Mouse (Mus musculus) heart, adult 8-10 months (tissue): ENCODE data around the gene Cep112. TPM values are rescaled to one million over a fixed set of nuclear protein-coding genes. Genes with fewer than 3 reads are reported as not detected.

Experiments used
- DNase-seq: peaks from one replicate; pipeline ENCODE4 v3.0.0; 2022; ENCODE audit warnings: low spot score
- total RNA-seq, 4 experiments: library from RNA; stranded (reverse); gene quantifications; 2 replicates each; pipeline ENCODE4 v1.2.4; 2022

Cep112 gene
- total RNA-seq, 4 experiments from 2014 or later: 9.3 to 12.4 (median 11.4) TPM

GRCm38 (mm10) chr11:108447148-108447547 lies 22.2 kb downstream of the Cep112 start:
- DNase-seq: no peak

- peak; percentile 73 for DNase-seq
Observed at GRCm38 (mm10) chr11:108449811-108450210, 24.8 kb downstream of the Cep112 start.

GRCm38 (mm10) chr11:108459599-108459998 lies 34.6 kb downstream of the Cep112 start:
- no peak for DNase-seq

- DNase-seq: peak; percentile 2
Observed at GRCm38 (mm10) chr11:108464138-108464537, 39.1 kb downstream of the Cep112 start.

- no peak for DNase-seq
Observed at GRCm38 (mm10) chr11:108464715-108465301, 39.8 kb downstream of the Cep112 start.

DNA sequence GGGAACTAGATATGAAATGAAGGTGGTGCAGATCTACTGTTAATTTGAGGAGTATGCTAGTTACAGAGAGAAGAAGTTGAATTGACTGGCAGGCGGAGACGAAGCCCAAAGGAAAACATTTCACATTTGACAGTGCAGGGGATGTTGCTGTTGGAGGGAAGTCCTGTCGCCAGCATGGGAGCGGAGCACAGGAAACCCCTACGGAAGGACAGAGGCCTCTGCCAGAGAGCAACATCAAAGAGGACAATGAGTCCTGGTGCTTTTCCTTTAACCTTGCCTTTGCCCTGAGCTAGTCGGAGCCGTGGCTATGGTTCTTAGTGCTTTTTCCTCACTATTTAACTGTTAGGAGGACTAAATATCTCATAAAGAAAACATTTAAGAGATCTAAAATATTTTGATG lies 50.7 kb downstream of the Cep112 start:
- peak; percentile 16 for DNase-seq

- DNase-seq: no peak
Observed at GRCm38 (mm10) chr11:108476226-108476625, 51.2 kb downstream of the Cep112 start.

DNA sequence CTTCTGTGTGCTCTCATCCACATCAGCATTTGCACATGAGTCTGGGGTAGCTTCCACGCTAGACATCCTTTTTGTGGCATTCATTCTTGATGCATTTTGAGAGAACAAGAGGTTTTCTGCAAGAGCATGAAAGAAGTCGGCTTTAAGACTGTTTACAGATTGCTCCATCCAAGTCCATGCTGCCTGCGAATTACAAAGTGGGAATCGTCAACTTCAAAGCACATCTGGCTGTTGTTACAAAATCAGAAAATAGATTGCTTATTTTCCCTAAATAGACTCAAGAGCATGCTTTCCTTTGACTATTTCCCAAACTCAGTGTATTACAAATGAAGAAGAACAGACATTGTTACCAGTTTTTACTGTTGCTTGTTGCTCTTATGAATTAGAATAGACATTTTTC lies 59.0 kb downstream of the Cep112 start:
- no peak for DNase-seq

GRCm38 (mm10) chr11:108488256-108488655 lies 63.3 kb downstream of the Cep112 start:
- no peak for DNase-seq

DNA sequence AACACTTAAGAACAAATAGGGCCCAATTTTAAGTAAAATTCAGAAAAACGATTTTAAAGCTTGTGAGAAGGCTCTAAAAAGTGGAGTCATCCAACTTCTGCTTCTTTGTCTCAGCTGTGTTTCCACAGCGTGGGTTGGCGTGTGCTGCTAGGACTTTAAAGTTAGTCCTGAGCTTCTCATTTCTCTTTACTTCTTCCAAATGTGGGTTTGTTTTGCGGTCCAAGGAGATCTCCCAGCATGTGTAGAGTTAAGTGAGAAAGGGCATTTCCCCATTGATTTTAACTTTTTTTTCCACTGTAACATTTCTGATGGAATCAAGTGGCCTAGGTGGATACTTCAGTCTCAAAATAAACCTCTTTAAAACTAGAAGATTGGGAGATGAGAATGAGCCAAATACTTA lies 64.9 kb downstream of the Cep112 start:
- no peak for DNase-seq

DNA sequence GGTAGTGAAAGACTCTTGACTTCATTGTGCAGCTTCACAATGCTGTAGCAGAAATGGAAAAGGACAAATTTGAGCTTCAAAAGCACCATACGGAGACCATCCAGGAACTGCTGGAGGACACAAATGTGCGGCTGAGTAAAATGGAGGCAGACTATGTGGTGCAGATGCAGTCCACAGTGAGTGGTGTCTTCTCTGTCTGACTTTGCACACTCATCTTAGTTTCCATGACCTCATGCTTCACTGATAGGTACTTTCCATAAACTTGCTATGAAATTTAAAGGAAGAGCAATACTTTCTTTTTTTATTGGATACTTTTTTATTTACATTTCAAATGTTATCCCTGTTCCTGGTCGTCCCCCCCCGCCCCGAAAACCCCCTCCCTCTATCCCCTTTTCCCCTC lies 83.2 kb downstream of the Cep112 start:
- no peak for DNase-seq

DNA sequence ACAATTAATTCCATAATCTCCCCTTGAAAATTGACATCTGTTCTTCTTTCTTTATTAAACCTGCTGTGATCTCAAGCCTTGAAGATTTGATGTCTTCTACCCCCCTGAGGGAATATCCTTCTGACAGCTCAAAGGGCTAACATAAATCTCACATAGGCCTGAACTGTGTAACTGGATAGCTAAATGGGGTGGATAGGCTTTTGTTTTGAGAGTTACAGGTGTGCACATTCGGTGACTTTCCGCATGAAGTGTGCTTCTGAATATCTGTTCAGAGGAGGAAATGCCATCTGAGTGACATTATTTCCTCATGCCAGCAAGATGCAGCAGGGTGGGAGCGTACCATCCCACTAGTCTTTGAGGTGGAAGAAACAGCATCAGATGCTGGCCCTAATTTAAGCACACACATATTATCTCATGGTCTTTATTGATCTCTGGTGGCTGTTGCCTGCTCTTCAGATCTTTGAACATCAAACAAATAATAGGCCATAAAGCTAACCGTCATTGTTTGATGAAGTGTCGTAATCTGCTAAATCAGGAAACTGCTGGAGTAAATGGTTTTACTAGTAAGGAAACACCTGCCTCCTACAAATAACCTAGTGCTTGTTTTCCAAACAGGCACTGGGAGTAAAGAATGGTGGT lies 102.9 kb downstream of the Cep112 start:
- DNase-seq: no peak

DNA sequence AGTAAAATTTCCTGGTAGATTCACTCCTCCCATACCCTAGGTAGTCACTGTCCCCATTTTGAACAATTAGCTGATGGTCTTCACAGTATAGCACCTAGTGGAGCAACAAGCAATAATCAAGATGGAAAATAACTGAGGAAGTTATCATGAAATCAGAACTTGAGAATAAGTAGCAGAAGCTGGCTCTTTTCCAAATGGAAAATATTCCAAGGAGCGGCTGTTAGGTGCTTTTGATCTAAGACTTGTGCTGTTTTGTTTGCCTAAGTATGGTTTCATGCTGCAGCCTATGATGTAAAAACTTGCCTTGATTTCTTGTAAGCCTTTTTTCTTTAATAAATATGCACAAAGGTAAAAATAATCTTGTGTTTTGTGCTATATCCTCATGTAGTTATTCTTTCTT lies 107.9 kb downstream of the Cep112 start:
- no peak for DNase-seq

DNA sequence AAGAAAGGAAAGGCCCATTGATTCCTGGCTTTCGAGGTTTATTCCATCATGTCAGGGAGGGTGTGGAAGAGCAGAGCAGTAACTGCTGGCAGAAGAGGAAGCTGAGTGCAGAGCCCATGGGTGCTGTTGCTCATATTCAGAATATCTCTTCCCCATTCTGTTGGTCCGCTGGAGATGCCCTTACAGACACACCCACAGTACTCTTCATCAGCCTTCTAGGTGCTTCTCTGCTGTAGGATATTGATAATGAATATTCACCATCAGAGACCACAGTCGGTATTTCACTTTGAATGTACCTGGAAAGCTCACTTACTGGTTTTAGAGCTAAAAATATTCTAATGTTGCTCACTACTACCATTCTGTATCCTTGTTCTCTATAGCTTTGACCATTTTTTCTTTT lies 109.0 kb downstream of the Cep112 start:
- DNase-seq: no peak

DNA sequence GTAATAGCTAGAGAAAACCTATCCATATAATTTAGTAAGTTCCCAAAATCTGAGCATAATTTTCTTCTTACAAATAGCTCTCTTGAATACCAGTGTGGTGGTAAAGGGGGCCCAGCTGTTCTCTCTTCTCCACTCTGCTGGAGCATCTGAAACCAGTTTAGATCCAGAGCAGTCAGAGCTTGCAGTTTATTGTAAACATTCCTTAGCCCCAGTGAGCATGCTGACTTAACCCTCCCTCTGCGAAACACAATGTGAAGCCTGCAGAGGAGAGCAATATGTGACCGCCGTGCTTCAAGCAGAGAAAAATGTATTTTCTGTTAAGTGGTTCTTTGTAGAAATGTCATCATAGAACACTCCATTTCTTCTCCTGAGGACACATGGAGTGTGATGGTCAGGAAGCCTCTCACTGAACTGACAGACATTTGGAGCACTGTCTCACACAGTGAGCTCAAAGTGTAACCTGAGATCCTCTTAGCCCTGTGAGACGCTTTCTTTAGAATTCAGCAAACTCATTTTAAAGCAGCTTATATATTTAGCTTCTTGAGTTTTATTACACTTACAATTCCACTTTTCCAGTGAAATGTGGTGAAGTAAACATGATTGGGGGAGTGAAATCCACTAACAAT lies 128.1 kb downstream of the Cep112 start:
- DNase-seq: no peak

GRCm38 (mm10) chr11:108553881-108554280 lies 128.9 kb downstream of the Cep112 start:
- DNase-seq: no peak

DNA sequence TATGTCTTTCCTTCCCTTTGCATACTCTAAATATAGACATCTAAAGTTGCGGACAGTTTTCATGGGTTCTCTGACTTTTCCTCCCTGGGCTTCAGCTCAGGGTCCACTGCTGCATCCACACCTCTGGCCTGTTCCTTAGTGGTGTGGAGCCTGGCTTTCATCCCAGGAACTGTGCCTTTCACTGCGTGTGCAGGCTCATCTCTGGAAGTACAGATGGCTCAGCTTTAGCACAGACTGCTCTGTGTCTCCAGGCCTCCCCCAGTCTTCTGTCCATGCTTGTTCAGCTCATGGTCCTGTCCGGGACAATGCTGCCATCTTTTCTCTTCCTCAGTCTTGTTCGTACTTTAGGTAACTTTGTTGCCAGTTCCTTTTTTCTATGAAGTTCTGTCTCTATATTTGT lies 133.6 kb downstream of the Cep112 start:
- DNase-seq: no peak

GRCm38 (mm10) chr11:108559506-108559905 lies 134.5 kb downstream of the Cep112 start:
- DNase-seq: no peak

DNA sequence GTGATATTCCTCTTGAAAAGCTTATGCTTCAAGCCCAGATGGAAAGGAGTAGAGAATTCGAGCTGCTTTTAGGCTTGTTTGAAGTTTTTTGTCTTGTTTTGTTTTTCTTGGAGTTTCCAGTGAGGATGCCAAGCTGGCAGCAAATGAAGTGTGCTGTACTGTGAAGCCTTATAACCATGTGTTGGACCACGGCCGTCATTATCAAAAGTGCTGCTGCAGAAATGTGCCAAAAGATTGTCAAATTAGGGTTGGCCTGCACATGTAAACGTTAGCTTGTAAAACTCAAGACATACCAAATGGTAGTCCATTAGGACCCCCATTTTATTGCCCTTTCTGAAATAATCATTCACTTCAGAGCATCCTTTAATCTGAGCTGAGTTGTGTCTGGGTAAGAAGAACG lies 137.1 kb downstream of the Cep112 start:
- no peak for DNase-seq

DNA sequence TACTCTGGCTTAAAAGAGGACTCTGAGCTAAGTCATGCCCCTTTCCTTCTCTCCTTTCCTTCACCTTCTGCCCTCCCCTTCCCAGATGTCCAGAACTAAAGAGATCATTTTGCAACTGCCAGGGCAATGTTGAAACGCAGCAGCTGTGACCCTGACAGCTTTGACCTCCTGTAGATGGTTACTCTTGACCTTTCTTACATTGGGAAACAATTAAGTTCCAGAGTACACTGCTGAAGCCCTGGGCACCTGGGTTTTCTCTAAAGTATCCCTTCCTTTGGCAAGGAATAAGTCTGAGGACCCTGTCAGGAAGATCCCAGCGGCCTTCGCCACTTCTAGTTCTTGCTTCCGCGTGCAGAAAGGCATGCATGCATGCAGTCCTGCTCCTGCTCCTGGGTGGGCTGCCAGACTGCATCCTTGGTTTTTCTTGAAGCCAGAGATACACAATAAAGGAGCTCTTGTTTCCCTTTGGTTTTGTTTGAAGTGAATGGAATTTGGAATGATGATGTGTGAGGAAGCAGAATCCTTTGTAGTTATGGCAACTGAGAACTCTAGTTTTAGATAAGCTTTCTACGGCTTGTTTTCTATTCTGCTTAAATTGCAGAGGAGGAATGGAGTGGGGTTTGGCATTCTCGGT lies 161.7 kb downstream of the Cep112 start:
- no peak for DNase-seq

DNA sequence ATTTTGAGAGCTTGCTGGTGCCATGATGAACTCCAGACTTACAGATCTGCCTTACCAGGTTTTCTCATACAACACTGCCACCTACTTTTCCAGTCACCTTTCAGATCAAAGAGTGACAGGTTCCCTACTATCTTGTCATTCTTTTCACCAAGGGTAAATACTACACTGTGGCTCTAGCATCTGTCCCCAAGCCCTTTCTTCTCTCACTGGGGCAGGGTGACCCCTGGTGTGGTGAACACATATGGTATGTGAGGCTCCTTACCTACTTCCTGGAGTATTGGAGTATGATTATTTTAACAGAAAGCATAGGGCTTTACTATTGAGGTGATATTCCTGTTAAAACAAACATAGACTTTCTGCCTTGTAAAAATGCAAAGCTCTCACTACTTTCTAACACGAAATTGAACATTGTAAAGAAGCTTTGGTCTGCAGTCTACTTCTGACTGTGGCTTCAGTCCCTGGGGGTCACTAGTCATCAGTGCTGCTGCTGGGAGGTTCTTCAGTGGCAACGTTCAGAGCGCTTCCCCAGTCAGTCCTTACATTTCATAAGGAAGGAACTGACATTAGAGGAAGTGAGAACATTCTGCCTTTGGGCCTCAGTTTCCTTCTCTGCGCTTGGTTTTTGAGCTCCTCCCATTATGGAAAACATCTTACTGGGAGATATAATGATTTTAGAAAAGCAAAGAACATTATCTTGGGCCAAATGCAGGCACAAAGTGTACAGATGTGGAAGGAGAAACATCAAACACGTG lies 168.4 kb downstream of the Cep112 start:
- no peak for DNase-seq

DNA sequence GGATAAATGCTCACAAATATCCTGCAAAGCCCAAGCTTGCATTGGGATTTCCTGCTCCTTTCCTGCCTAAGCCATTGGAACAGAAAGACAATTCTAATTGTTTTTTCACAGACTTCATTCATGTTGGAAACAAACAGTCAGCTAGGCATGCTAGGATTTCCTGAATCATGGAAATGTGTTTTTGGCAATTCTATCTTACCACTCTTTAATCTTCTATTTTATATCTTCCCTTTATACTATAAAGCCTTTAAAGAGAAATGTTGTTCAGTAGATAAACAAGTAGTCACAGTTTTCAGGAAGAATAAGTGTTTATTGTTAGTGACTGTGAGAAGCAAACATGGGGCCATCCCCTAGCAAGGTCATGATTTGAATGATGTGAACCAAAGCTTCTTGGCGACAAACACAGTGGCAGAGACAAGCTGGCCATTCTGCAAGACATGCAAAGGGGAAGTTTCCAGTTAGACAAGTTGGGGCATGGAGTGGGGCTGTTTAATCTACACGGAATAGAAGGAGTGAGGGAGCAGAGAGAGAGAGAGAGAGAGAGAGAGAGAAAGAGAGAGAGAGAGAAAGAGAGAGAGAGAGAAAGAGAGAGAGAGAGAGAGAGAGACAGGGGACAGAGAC lies 169.1 kb downstream of the Cep112 start:
- DNase-seq: no peak
